Mouse (Mus musculus): ENCODE measurements around the gene Porcn. TPM values are rescaled to one million over a fixed set of nuclear protein-coding genes. Genes with fewer than 3 reads are reported as not detected.

The Porcn gene
- polyA plus RNA-seq, 1 experiment from 2014 or later: 12.5 TPM

DNA sequence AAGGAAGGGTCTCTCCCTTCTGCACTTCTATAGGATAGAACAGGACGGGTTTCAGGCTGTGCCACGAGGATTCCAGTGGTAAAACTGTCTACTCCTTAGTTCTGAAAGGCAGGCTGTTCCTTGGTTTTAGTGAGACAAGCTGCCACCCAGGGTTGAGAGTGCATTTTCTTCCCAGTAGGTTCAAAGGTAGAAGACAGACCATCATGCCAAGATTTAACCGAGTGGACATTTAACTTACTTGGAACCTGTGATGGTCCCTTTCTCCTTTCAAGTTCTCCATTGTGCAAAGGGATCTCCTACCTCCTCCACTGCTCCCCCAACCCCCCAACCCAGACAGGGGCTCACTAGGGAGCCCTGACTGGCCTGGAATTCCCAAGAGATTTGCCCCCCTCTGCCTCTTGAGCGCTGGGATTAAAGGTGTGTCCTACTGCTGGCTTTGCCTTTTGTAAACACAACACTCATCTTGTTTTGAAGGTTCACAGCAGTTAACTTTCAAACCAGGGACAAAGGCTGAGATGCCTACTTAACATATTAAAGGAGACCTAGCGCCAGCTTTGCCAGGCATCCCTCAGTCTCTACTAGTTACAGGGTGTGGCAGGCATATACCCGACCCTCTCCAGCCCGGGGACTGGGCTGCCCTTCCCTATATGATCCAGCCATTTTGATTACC, 23.3 kb downstream of the Porcn start:
- TF ChIP-seq EP300 (optimal IDR thresholded peaks at IDR 0.05): no peak
- no peak for TF ChIP-seq CTCF (IDR thresholded peaks at IDR 0.05; ENCODE audit: low read depth)
- Histone ChIP-seq H3K27me3 (ENCODE audit: control insufficient read depth, insufficient read depth, low read length) (no peaks in the 10 kb centered on the region), H3K9me3 (ENCODE audit: control insufficient read depth, low read length) (no peaks in the 10 kb centered on the region), H3K27ac (replicated peaks) (no peak overlapping the region), H3K4me3 (ENCODE audit: low read depth, low read length) (no peak overlapping the region), H3K9ac (ENCODE audit: low read length) (no peak overlapping the region), H3K4me1 (replicated peaks; ENCODE audit: control insufficient read depth, insufficient read depth) (no peaks in the 10 kb centered on the region), H3K4me2 (replicated peaks; ENCODE audit: low read depth) (no peak overlapping the region), H3K36me3 (ENCODE audit: control insufficient read depth, insufficient read depth, low read length) (no peaks in the 10 kb centered on the region)
- ATAC-seq (ENCODE audit: low FRiP score, low TSS enrichment) (no peak), DNase-seq (ENCODE audit: low spot score) (no peak)
- WGBS: 14% methylated on average over 7 of the region's 7 CpGs

DNA sequence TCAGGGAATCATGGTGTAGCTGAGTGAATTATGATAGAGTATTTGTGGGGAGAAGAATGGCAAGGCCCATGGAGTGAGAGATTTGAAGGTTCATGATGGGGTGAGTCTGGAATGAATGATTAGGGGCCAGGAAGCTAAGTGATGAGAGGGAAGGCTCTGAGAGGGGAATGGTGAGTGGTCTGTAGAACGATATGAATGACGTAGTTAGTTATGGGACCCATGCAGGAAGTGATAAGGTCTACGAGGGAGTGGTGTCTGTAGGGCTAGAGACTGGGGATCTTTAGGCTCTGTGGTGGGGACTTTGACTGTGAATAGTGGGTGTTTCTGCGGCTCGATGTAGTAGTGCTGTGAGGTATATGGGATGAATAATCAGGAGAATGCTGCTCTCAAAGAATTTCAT, 26.7 kb downstream of the Porcn start:
- Histone ChIP-seq H3K27ac (replicated peaks) (no peak overlapping the region), H3K4me2 (replicated peaks; ENCODE audit: low read depth) (no peak overlapping the region), H3K4me1 (replicated peaks; ENCODE audit: control insufficient read depth, insufficient read depth) (no peaks in the 10 kb centered on the region), H3K4me3 (ENCODE audit: low read depth, low read length) (no peak overlapping the region), H3K9ac (ENCODE audit: low read length) (no peak overlapping the region), H3K27me3 (ENCODE audit: control insufficient read depth, insufficient read depth, low read length) (no peaks in the 10 kb centered on the region), H3K9me3 (ENCODE audit: control insufficient read depth, low read length) (no peaks in the 10 kb centered on the region), H3K36me3 (ENCODE audit: control insufficient read depth, insufficient read depth, low read length) (no peaks in the 10 kb centered on the region)
- no peak for DNase-seq (ENCODE audit: low spot score)
- 78% methylated on average over 5 of the region's 5 CpGs for WGBS
- TF ChIP-seq CTCF (IDR thresholded peaks at IDR 0.05; ENCODE audit: low read depth) (no peak), EP300 (optimal IDR thresholded peaks at IDR 0.05) (no peak)
- ATAC-seq (ENCODE audit: low FRiP score, low TSS enrichment): no peak

DNA sequence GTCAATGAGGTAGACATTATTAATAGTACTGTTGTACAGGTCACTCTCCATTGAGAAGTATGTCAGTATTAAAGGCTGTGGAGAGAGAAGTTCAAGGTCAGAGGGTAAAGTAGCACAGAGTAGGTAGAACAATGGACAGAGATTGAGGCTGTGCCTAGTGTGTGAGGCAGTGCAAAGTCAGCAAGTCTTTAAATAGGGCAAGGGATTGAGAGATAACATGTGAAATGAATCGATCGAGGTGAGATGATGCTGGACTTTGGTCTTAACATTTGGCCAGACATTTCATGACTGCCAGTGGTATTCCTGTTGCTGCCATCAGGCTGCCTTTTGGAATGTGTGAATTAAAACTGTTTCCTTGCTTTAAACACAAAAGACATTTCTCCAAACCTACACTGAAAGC, 27.5 kb downstream of the Porcn start:
- H3K27ac ChIP-seq (replicated peaks): no peak overlapping the region
- H3K27me3 ChIP-seq (ENCODE audit: control insufficient read depth, insufficient read depth, low read length): no peaks in the 10 kb centered on the region
- DNase-seq (ENCODE audit: low spot score) (no peak), ATAC-seq (ENCODE audit: low FRiP score, low TSS enrichment) (0 out of 2 replicates have a peak, but pooled peaks have one; percentile 23)
- no peak overlapping the region for H3K9ac ChIP-seq (ENCODE audit: low read length)
- H3K4me2 ChIP-seq (replicated peaks; ENCODE audit: low read depth): no peak overlapping the region
- H3K36me3 ChIP-seq (ENCODE audit: control insufficient read depth, insufficient read depth, low read length): no peaks in the 10 kb centered on the region
- no peaks in the 10 kb centered on the region for H3K9me3 ChIP-seq (ENCODE audit: control insufficient read depth, low read length)
- H3K4me1 ChIP-seq (replicated peaks; ENCODE audit: control insufficient read depth, insufficient read depth): no peaks in the 10 kb centered on the region
- TF ChIP-seq CTCF (IDR thresholded peaks at IDR 0.05; ENCODE audit: low read depth) (no peak), EP300 (optimal IDR thresholded peaks at IDR 0.05) (no peak)
- no peak overlapping the region for H3K4me3 ChIP-seq (ENCODE audit: low read depth, low read length)
- 84% methylated on average over 2 of the region's 2 CpGs for WGBS

DNA sequence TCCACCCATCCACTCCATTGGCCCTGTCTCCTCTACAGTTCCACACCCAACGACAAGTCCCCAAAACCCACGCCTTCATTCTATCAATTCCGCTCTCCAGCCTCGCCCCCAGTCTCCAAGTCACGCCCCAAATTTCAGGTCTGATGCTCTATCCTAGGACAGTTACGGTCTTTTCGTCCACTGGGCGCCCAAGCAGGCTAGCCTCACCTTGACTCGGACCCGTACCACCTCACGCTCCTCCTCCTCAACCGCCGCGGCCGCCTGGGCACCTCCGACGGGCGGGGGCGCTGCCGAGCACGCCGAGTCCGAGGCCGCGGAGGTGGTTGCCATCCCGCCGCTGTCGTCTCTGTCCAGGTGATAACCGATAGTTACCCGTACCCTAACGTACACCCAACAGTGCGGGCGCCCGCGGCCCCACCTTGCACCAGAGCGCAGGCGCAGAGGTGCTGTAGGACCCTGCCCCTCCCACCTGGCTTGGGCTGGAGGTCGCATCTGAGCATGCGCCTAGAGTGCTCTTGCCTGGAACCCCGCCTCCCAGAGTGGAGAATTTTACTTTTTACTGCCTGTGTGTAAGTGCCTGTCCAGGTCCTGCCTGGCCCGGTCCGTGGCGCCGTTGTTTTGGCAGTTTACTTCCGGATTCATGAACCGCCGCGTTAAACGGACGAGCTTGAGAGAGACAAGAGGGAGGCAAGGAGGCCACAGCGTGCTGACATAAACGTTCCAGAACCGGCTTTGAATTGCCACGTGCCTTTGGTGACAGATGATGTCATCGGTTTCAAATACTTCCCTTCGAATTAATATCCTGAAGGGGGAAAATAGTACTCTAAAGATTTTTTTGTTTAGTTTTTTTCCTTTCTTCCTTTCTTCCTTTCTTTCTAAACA, 30.6 kb downstream of the Porcn start, which contains the start of gene Tbc1d25:
Gene Tbc1d25 (minus strand): TSS at position 678 of the 882 bp plus-strand sequence.
- 11% methylated on average over 53 of the region's 56 CpGs for WGBS
- ATAC-seq (ENCODE audit: low FRiP score, low TSS enrichment) (peak; percentile 93), DNase-seq (ENCODE audit: low spot score) (peak; percentile 86)
- no peaks in the 10 kb centered on the region for H3K4me1 ChIP-seq (replicated peaks; ENCODE audit: control insufficient read depth, insufficient read depth)
- H3K27ac ChIP-seq (replicated peaks): peak within 1 kb of the TSS; percentile 63; the same call in 1 of the 2 replicates
- peak within 1 kb of the TSS; percentile 61; the same call in 1 of the 2 replicates for H3K9ac ChIP-seq (ENCODE audit: low read length)
- H3K36me3 ChIP-seq (ENCODE audit: control insufficient read depth, insufficient read depth, low read length): no peaks in the 10 kb centered on the region
- no peak for TF ChIP-seq EP300 (optimal IDR thresholded peaks at IDR 0.05)
- peak; percentile 54 for TF ChIP-seq CTCF (IDR thresholded peaks at IDR 0.05; ENCODE audit: low read depth)
- peak within 1 kb of the TSS; percentile 53 for H3K4me3 ChIP-seq (ENCODE audit: low read depth, low read length)
- no peaks in the 10 kb centered on the region for H3K27me3 ChIP-seq (ENCODE audit: control insufficient read depth, insufficient read depth, low read length)
- H3K9me3 ChIP-seq (ENCODE audit: control insufficient read depth, low read length): no peaks in the 10 kb centered on the region
- H3K4me2 ChIP-seq (replicated peaks; ENCODE audit: low read depth): peak within 1 kb of the TSS; percentile 52

DNA sequence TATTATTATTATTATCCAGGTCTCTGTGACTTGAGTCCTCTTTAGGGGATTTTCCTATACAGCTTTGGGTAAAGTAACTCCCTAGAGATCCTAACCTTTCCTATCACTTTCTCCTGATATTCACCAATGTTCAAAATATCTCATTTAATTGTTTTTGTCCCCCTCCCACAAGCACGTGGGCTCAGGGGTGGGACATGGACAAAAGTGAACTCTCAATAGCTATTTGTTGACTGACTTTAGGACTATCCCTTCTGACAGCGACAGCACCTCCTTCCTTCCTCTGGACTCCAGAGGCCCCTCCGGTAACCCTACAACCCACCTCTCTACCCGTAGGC, 31.2 kb downstream of the Porcn start:
- WGBS: 13% methylated on average over 4 of the region's 4 CpGs
- Histone ChIP-seq H3K27ac (replicated peaks) (no peak overlapping the region), H3K36me3 (ENCODE audit: control insufficient read depth, insufficient read depth, low read length) (no peaks in the 10 kb centered on the region), H3K27me3 (ENCODE audit: control insufficient read depth, insufficient read depth, low read length) (no peaks in the 10 kb centered on the region), H3K4me2 (replicated peaks; ENCODE audit: low read depth) (peak overlapping the region; percentile 52), H3K4me1 (replicated peaks; ENCODE audit: control insufficient read depth, insufficient read depth) (no peaks in the 10 kb centered on the region), H3K9me3 (ENCODE audit: control insufficient read depth, low read length) (no peaks in the 10 kb centered on the region), H3K9ac (ENCODE audit: low read length) (peak overlapping the region; percentile 61; the same call in 1 of the 2 replicates), H3K4me3 (ENCODE audit: low read depth, low read length) (peak overlapping the region; percentile 53)
- ATAC-seq (ENCODE audit: low FRiP score, low TSS enrichment) (no peak), DNase-seq (ENCODE audit: low spot score) (no peak)
- TF ChIP-seq CTCF (IDR thresholded peaks at IDR 0.05; ENCODE audit: low read depth) (no peak), EP300 (optimal IDR thresholded peaks at IDR 0.05) (no peak)
